Mouse (Mus musculus) skeletal muscle tissue, postnatal 0 days (tissue): Measurements from ENCODE around the gene Snrpd2. TPM values are rescaled to one million over a fixed set of nuclear protein-coding genes. Genes with fewer than 3 reads are reported as not detected.
A peak's percentile ranks its signal among the peaks of the same experiment; 100 is the strongest.

Experiments used
- microRNA counts: library from miRNA; unstranded; fragments of <30 nt; microRNA quantifications from one replicate; lab custom pipeline; 2015
- microRNA-seq, 2 experiments: library from miRNA; unstranded; fragments of <30 nt; microRNA quantifications; one replicate each; pipeline ENCODE4; 2016
- polyA plus RNA-seq: library from polyadenylated mRNA; unstranded; fragments of >200 nt; fragmentation: Nextera tagmentation; extraction: Ambion mirVana; gene quantifications from 2 replicates; pipeline ENCODE4 v1.2.1, GENCODE M21; 2015

Gene Snrpd2
- polyA plus RNA-seq: 73.1 and 81.1 TPM in 2 replicates

GRCm38 (mm10) chr7:19149626-19150025 is at the start of gene Snrpd2:
Snrpd2 (plus strand) TSS chr7:19149722.

GRCm38 (mm10) chr7:19118028-19118771 is 31.3 kb upstream of the Snrpd2 start, which contains the start of gene Gm4969:
Gm4969 (minus strand) TSS chr7:19118368.

GRCm38 (mm10) chr7:19119631-19120429 is 29.7 kb upstream of the Snrpd2 start, which contains the start of gene Fbxo46:
Fbxo46 (plus strand) TSS chr7:19119859.

GRCm38 (mm10) chr7:19148875-19149541 is 514 bp upstream of the Snrpd2 start, which contains the start of gene Qpctl:
Qpctl (minus strand) TSS chr7:19149291.

GRCm38 (mm10) chr7:19165656-19166423 is 16.3 kb downstream of the Snrpd2 start, which contains the start of gene Gipr:
Gipr (minus strand) TSS chr7:19166127.

GRCm38 (mm10) chr7:19175708-19176515 is 26.4 kb downstream of the Snrpd2 start, which contains the start of gene Eml2:
Eml2 (plus strand) TSS chr7:19176421.

MicroRNAs within 50 kb of the gene (microRNA counts, 519-probe panel; counts per million panel counts)
- microRNA mmu-miR-330 (lab: Ali Mortazavi, UCI): 296 counts per million, percentile 58 among the panel's probes with 10 or more counts

Small RNAs within 50 kb of the gene (microRNA-seq; reads per million reads assigned to microRNA genes)
- gene Mir330: 108 to 113 reads per million in 2 experiments

Other genes with a start within 250 kb of the Snrpd2 start
- 11.4 and 14.7 TPM in 2 replicates for gene Ccdc61, start 239.3 kb upstream of the Snrpd2 start, polyA plus RNA-seq
- gene Nova2, start 223.8 kb upstream of the Snrpd2 start, polyA plus RNA-seq: 0.29 and 0.33 TPM in 2 replicates
- not detected in 2 replicates for gene Nanos2, start 162.3 kb upstream of the Snrpd2 start, polyA plus RNA-seq
- 1.3 and 1.5 TPM in 2 replicates for gene Mypop, start 158.5 kb upstream of the Snrpd2 start, polyA plus RNA-seq
- gene Irf2bp1, start 145.7 kb upstream of the Snrpd2 start, polyA plus RNA-seq: 12.3 and 16.4 TPM in 2 replicates
- gene Foxa3, start 126.2 kb upstream of the Snrpd2 start, polyA plus RNA-seq: 0.22 TPM in 1 of 2 replicates, not detected in the other
- gene Sympk, start 125.3 kb upstream of the Snrpd2 start, polyA plus RNA-seq: 16.8 and 18.7 TPM in 2 replicates
- gene Rsph6a, start 95.0 kb upstream of the Snrpd2 start, polyA plus RNA-seq: not detected in 2 replicates
- gene Dmwd, start 73.5 kb upstream of the Snrpd2 start, polyA plus RNA-seq: 14.4 and 14.7 TPM in 2 replicates
- gene Dmpk, start 65.9 kb upstream of the Snrpd2 start, polyA plus RNA-seq: 145 and 149 TPM in 2 replicates
- gene Six5, start 55.1 kb upstream of the Snrpd2 start, polyA plus RNA-seq: 3.9 and 4.8 TPM in 2 replicates
- 0.30 and 0.65 TPM in 2 replicates for gene Gm4969, start 31.4 kb upstream of the Snrpd2 start, polyA plus RNA-seq
- 5.7 and 6.0 TPM in 2 replicates for gene Fbxo46, start 29.9 kb upstream of the Snrpd2 start, polyA plus RNA-seq
- gene Qpctl, start 431 bp upstream of the Snrpd2 start, polyA plus RNA-seq: 7.6 and 8.3 TPM in 2 replicates
- 0.15 and 0.72 TPM in 2 replicates for gene Gipr, start 16.4 kb downstream of the Snrpd2 start, polyA plus RNA-seq
- gene Eml2, start 26.7 kb downstream of the Snrpd2 start, polyA plus RNA-seq: 4.9 and 5.0 TPM in 2 replicates
- 1.3 TPM in 2 replicates for gene Gpr4, start 62.8 kb downstream of the Snrpd2 start, polyA plus RNA-seq
- 22.8 and 24.1 TPM in 2 replicates for gene Opa3, start 78.6 kb downstream of the Snrpd2 start, polyA plus RNA-seq
- 41.2 and 52.3 TPM in 2 replicates for gene Vasp, start 122.1 kb downstream of the Snrpd2 start, polyA plus RNA-seq
- gene Ppm1n, start 130.3 kb downstream of the Snrpd2 start, polyA plus RNA-seq: 0.11 TPM in 1 of 2 replicates, not detected in the other
- 408 and 509 TPM in 2 replicates for gene Rtn2, start 132.9 kb downstream of the Snrpd2 start, polyA plus RNA-seq
- 0.23 and 0.84 TPM in 2 replicates for gene Fosb, start 160.3 kb downstream of the Snrpd2 start, polyA plus RNA-seq
- gene Ercc1, start 195.1 kb downstream of the Snrpd2 start, polyA plus RNA-seq: 37.1 and 45.7 TPM in 2 replicates
- gene Cd3eap, start 209.8 kb downstream of the Snrpd2 start, polyA plus RNA-seq: 13.9 TPM in 2 replicates
- 1.4 and 2.4 TPM in 2 replicates for gene Ppp1r13l, start 210.0 kb downstream of the Snrpd2 start, polyA plus RNA-seq
- gene Ercc2, start 232.3 kb downstream of the Snrpd2 start, polyA plus RNA-seq: 5.0 and 5.1 TPM in 2 replicates